Mouse (Mus musculus): Measurements from ENCODE around the gene Tmem150a. TPM values are rescaled to one million over a fixed set of nuclear protein-coding genes. Genes with fewer than 3 reads are reported as not detected.
A peak's percentile ranks its signal among the peaks of the same experiment; 100 is the strongest.

Gene Tmem150a
- polyA plus RNA-seq, 1 experiment from 2014 or later = 39.5 TPM

GRCm38 (mm10) chr6:72383142-72383820, 28.0 kb downstream of the Tmem150a start:
- no peaks in the 10 kb centered on the region for H3K9me3 ChIP-seq (ENCODE audit: control insufficient read depth, low read length)
- DNase-seq (ENCODE audit: low spot score) (no peak), ATAC-seq (replicated peaks; ENCODE audit: low FRiP score) (no peak; the same call in 1 of the 2 replicates)
- peak overlapping the region; percentile 94 for H3K27ac ChIP-seq (ENCODE audit: low read depth, low read length)
- H3K4me3 ChIP-seq (ENCODE audit: low read depth, low read length) = no peak overlapping the region
- H3K4me2 ChIP-seq = peak overlapping the region; percentile 47
- H3K27me3 ChIP-seq (replicated peaks; ENCODE audit: control insufficient read depth, insufficient read depth, low read length) = no peaks in the 10 kb centered on the region
- H3K9ac ChIP-seq (ENCODE audit: low read depth, low read length) = peak overlapping the region; percentile 10
- peaks cover 7% of the 10 kb centered on the region; the same call in 1 of the 2 replicates for H3K36me3 ChIP-seq (ENCODE audit: control insufficient read depth, insufficient read depth, low read length)
- H3K4me1 ChIP-seq (replicated peaks; ENCODE audit: control insufficient read depth, insufficient read depth, low read length) = peaks cover 52% of the 10 kb centered on the region
- WGBS = 67% methylated on average over 6 of the region's 6 CpGs

- Histone ChIP-seq H3K27ac (ENCODE audit: low read depth, low read length) (peak overlapping the region; percentile 94), H3K36me3 (ENCODE audit: control insufficient read depth, insufficient read depth, low read length) (peaks cover 7% of the 10 kb centered on the region; the same call in 1 of the 2 replicates), H3K27me3 (replicated peaks; ENCODE audit: control insufficient read depth, insufficient read depth, low read length) (no peaks in the 10 kb centered on the region), H3K9ac (ENCODE audit: low read depth, low read length) (peak overlapping the region; percentile 10), H3K4me1 (replicated peaks; ENCODE audit: control insufficient read depth, insufficient read depth, low read length) (peaks cover 54% of the 10 kb centered on the region), H3K4me2 (peak overlapping the region; percentile 47), H3K4me3 (ENCODE audit: low read depth, low read length) (no peak overlapping the region), H3K9me3 (ENCODE audit: control insufficient read depth, low read length) (no peaks in the 10 kb centered on the region)
- DNase-seq (ENCODE audit: low spot score) (no peak), ATAC-seq (replicated peaks; ENCODE audit: low FRiP score) (peak; percentile 90)
- 57% methylated on average over 7 of the region's 7 CpGs for WGBS
These were observed 28.7 kb downstream of the Tmem150a start for GRCm38 (mm10) chr6:72383952-72384351.

GRCm38 (mm10) chr6:72385258-72385657, 30.0 kb downstream of the Tmem150a start:
- DNase-seq (ENCODE audit: low spot score) (no peak), ATAC-seq (replicated peaks; ENCODE audit: low FRiP score) (no peak)
- peaks cover 59% of the 10 kb centered on the region for H3K4me1 ChIP-seq (replicated peaks; ENCODE audit: control insufficient read depth, insufficient read depth, low read length)
- H3K27ac ChIP-seq (ENCODE audit: low read depth, low read length) = peak overlapping the region; percentile 94
- peaks cover 7% of the 10 kb centered on the region; the same call in 1 of the 2 replicates for H3K36me3 ChIP-seq (ENCODE audit: control insufficient read depth, insufficient read depth, low read length)
- no peaks in the 10 kb centered on the region for H3K9me3 ChIP-seq (ENCODE audit: control insufficient read depth, low read length)
- peak overlapping the region; percentile 1; the same call in 1 of the 2 replicates for H3K4me2 ChIP-seq
- no peak overlapping the region for H3K4me3 ChIP-seq (ENCODE audit: low read depth, low read length)
- no peaks in the 10 kb centered on the region for H3K27me3 ChIP-seq (replicated peaks; ENCODE audit: control insufficient read depth, insufficient read depth, low read length)
- WGBS = 56% methylated on average over 4 of the region's 4 CpGs
- H3K9ac ChIP-seq (ENCODE audit: low read depth, low read length) = no peak overlapping the region

GRCm38 (mm10) chr6:72386561-72386960, 31.3 kb downstream of the Tmem150a start:
- Histone ChIP-seq H3K4me2 (peak overlapping the region; percentile 29; the same call in 1 of the 2 replicates), H3K4me3 (ENCODE audit: low read depth, low read length) (no peak overlapping the region), H3K9me3 (ENCODE audit: control insufficient read depth, low read length) (no peaks in the 10 kb centered on the region), H3K36me3 (ENCODE audit: control insufficient read depth, insufficient read depth, low read length) (peaks cover 7% of the 10 kb centered on the region; the same call in 1 of the 2 replicates), H3K27me3 (replicated peaks; ENCODE audit: control insufficient read depth, insufficient read depth, low read length) (no peaks in the 10 kb centered on the region), H3K9ac (ENCODE audit: low read depth, low read length) (no peak overlapping the region), H3K27ac (ENCODE audit: low read depth, low read length) (peak overlapping the region; percentile 94; the same call in 1 of the 2 replicates), H3K4me1 (replicated peaks; ENCODE audit: control insufficient read depth, insufficient read depth, low read length) (peaks cover 59% of the 10 kb centered on the region)
- WGBS = 91% methylated on average over 2 of the region's 2 CpGs
- no peak for ATAC-seq (replicated peaks; ENCODE audit: low FRiP score)
- DNase-seq (ENCODE audit: low spot score) = no peak

GRCm38 (mm10) chr6:72387816-72388215, 32.6 kb downstream of the Tmem150a start:
- H3K4me3 ChIP-seq (ENCODE audit: low read depth, low read length) = peak overlapping the region; percentile 77
- H3K4me1 ChIP-seq (replicated peaks; ENCODE audit: control insufficient read depth, insufficient read depth, low read length) = peaks cover 55% of the 10 kb centered on the region
- H3K27me3 ChIP-seq (replicated peaks; ENCODE audit: control insufficient read depth, insufficient read depth, low read length) = no peaks in the 10 kb centered on the region
- H3K27ac ChIP-seq (ENCODE audit: low read depth, low read length) = peak overlapping the region; percentile 100
- H3K9ac ChIP-seq (ENCODE audit: low read depth, low read length) = peak overlapping the region; percentile 88
- peaks cover 7% of the 10 kb centered on the region; the same call in 1 of the 2 replicates for H3K36me3 ChIP-seq (ENCODE audit: control insufficient read depth, insufficient read depth, low read length)
- no peaks in the 10 kb centered on the region for H3K9me3 ChIP-seq (ENCODE audit: control insufficient read depth, low read length)
- 86% methylated on average over 3 of the region's 3 CpGs for whole genome bisulfite sequencing
- ATAC-seq (replicated peaks; ENCODE audit: low FRiP score) (no peak), DNase-seq (ENCODE audit: low spot score) (no peak)
- peak overlapping the region; percentile 69 for H3K4me2 ChIP-seq

- Histone ChIP-seq H3K27ac (ENCODE audit: low read depth, low read length) (peak overlapping the region; percentile 100), H3K9me3 (ENCODE audit: control insufficient read depth, low read length) (no peaks in the 10 kb centered on the region), H3K4me2 (peak overlapping the region; percentile 69), H3K27me3 (replicated peaks; ENCODE audit: control insufficient read depth, insufficient read depth, low read length) (no peaks in the 10 kb centered on the region), H3K9ac (ENCODE audit: low read depth, low read length) (peak overlapping the region; percentile 88), H3K4me1 (replicated peaks; ENCODE audit: control insufficient read depth, insufficient read depth, low read length) (peaks cover 51% of the 10 kb centered on the region), H3K36me3 (ENCODE audit: control insufficient read depth, insufficient read depth, low read length) (peaks cover 7% of the 10 kb centered on the region; the same call in 1 of the 2 replicates), H3K4me3 (ENCODE audit: low read depth, low read length) (peak overlapping the region; percentile 77)
- DNase-seq (ENCODE audit: low spot score) (no peak), ATAC-seq (replicated peaks; ENCODE audit: low FRiP score) (no peak)
- WGBS = 64% methylated on average over 10 of the region's 10 CpGs
These were observed 33.0 kb downstream of the Tmem150a start for GRCm38 (mm10) chr6:72388266-72388665.

- H3K4me3 ChIP-seq (ENCODE audit: low read depth, low read length) = peak overlapping the region; percentile 77
- H3K9me3 ChIP-seq (ENCODE audit: control insufficient read depth, low read length) = no peaks in the 10 kb centered on the region
- peak overlapping the region; percentile 69 for H3K4me2 ChIP-seq
- H3K36me3 ChIP-seq (ENCODE audit: control insufficient read depth, insufficient read depth, low read length) = peaks cover 7% of the 10 kb centered on the region; the same call in 1 of the 2 replicates
- H3K27ac ChIP-seq (ENCODE audit: low read depth, low read length) = peak overlapping the region; percentile 100
- H3K4me1 ChIP-seq (replicated peaks; ENCODE audit: control insufficient read depth, insufficient read depth, low read length) = peaks cover 46% of the 10 kb centered on the region
- H3K27me3 ChIP-seq (replicated peaks; ENCODE audit: control insufficient read depth, insufficient read depth, low read length) = no peaks in the 10 kb centered on the region
- H3K9ac ChIP-seq (ENCODE audit: low read depth, low read length) = peak overlapping the region; percentile 88
- ATAC-seq (replicated peaks; ENCODE audit: low FRiP score) = no peak
- no peak for DNase-seq (ENCODE audit: low spot score)
- WGBS = 59% methylated on average over 6 of the region's 6 CpGs
These were observed 33.6 kb downstream of the Tmem150a start for GRCm38 (mm10) chr6:72388791-72389329.

- Histone ChIP-seq H3K4me2 (peak overlapping the region; percentile 69), H3K4me1 (replicated peaks; ENCODE audit: control insufficient read depth, insufficient read depth, low read length) (peaks cover 41% of the 10 kb centered on the region), H3K27me3 (replicated peaks; ENCODE audit: control insufficient read depth, insufficient read depth, low read length) (no peaks in the 10 kb centered on the region), H3K36me3 (ENCODE audit: control insufficient read depth, insufficient read depth, low read length) (peaks cover 7% of the 10 kb centered on the region; the same call in 1 of the 2 replicates), H3K9me3 (ENCODE audit: control insufficient read depth, low read length) (no peaks in the 10 kb centered on the region), H3K4me3 (ENCODE audit: low read depth, low read length) (peak overlapping the region; percentile 77), H3K9ac (ENCODE audit: low read depth, low read length) (peak overlapping the region; percentile 88), H3K27ac (ENCODE audit: low read depth, low read length) (peak overlapping the region; percentile 100)
- peak; percentile 91 for ATAC-seq (replicated peaks; ENCODE audit: low FRiP score)
- WGBS = 8% methylated on average over 13 of the region's 13 CpGs
- DNase-seq (ENCODE audit: low spot score) = no peak
These were observed 34.3 kb downstream of the Tmem150a start for GRCm38 (mm10) chr6:72389471-72389940.
